Mouse (Mus musculus) lung, postnatal 10 days (tissue): ENCODE results near the gene Lamc3.

ENCODE experiments used
- DNase-seq: peaks from one replicate; pipeline ENCODE4 v3.0.0; 2021

Gene Lamc3

GRCm38 (mm10) chr2:31887030-31887429 is at the start of gene Lamc3:
Gene Lamc3, plus strand, starts transcription at chr2:31887291.
- peak; percentile 87 for DNase-seq

DNA sequence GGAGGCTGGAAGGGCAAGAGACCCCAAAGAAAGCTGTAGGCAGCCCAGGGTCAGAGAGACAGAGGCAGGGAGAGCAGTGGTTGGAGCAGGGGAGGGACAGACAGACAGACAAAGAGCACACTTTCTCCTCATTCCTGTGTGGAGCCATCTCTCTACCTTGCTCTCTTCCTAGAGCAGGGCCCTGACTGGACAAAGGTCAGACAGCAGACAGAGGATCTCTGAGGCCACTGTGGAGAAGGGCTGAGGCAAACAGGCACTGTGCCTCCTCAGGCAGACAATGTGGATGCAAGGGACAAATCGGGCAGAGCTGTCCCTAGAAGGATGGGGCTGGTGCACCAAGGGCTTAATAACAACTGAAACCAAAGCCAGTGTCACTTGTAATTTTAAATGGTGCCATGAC is 48.2 kb upstream of the Lamc3 start:
- no peak for DNase-seq

DNA sequence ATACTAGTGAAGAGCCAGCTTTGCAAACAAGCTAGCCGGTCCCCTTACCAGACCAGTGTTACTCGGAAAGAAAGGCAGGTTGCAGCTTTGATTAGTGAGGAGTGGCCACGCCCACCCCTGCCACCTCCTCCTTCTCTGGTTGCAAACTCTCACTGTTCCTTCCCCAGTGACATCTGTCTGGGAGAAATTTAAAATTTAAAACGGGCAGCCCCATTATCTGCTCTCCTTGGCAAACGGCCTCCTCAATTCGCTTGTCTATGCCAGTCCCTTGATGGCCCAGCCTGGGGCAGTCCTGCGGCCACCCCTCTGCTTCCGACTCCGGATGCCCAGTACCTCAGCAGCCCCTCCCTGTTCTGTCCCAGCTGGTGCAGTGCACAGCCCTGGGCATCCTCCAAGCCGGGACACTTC is 42.4 kb upstream of the Lamc3 start:
- no peak for DNase-seq

GRCm38 (mm10) chr2:31845512-31845895 is 41.6 kb upstream of the Lamc3 start:
- no peak for DNase-seq

DNA sequence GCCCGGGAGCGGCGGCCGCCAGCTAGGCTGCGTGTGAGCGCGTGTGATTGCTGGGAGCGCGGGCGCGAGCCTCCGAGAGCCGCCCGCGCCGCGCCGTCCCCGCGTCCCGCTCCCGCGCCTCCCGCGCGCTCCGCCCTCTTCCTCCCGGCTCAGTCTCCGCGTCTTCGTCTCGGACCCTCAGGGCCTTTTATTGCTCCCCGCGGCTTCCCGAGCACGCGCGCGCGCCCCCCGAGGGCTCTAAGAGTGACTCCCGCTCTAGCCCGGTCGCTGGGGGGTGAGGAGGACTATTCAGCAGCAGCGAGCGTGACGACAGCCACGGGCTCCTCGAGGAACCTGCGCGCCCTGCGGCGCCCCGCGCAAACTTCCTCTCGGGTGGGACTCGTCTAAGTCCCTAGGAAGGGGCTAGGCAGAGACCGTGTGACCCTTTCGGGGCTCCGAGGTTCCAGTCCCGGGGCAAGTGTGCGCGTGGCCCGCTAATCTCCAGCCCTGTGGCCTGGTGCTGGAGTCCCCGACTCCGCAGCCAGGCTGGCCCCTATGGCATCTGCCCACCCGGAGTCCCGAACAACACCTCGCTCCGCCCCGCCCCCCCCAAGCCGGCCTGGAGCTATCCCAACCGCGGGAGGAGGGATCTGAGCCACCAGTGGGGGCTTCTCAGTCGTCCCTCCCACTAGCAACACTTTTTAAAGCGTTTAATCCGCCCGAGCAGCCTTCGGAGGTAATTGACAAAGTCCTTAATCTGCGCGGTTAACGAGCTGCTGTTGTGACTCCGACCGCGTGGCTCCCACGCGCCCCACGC is 41.0 kb upstream of the Lamc3 start, which contains the start of gene Fibcd1:
Fibcd1 (minus strand) TSS at position 110 of the 796 bp plus-strand sequence.
- DNase-seq = peak; percentile 28

- DNase-seq = no peak
Measured at GRCm38 (mm10) chr2:31846692-31847660, 40.1 kb upstream of the Lamc3 start.

DNA sequence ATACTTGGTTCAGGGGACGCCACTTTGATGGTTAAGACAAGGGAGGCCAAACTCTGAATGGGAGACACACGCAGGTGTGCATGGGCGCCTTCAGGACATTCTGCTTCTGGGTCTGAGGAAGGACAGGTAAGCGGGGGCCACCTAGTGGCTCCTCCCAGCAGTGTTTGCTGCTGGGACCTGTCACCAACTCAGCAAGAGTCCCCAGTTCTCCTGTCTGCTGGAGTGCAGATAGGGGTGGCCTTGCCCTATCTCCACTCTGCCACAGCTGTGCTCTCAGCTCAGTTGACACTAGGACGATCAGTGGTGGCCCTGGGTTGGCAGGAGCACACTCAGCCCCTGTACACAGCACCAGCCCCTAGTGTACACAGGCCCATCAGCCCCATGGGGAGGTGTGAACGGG is 39.2 kb upstream of the Lamc3 start:
- peak; percentile 30 for DNase-seq

DNA sequence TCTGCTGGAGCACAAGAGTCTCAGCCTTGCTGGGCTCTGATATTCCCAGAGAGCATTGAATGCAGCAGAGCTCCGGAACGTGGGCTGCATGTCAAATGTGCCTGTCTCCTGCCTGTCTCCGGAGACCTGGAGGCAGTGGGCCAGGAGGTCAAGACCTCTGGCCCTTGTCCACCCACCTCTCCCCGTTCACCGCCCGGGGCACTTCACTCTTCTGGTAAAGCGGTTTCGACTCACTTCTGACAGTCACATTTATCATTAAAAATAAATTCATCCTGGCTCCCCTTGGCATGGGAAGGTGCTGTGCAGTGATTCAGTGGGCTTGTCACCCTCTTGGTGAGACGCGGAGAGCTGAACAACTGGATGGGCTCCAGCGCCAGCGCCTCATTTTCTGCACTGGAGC is 37.0 kb upstream of the Lamc3 start:
- DNase-seq = no peak

DNA sequence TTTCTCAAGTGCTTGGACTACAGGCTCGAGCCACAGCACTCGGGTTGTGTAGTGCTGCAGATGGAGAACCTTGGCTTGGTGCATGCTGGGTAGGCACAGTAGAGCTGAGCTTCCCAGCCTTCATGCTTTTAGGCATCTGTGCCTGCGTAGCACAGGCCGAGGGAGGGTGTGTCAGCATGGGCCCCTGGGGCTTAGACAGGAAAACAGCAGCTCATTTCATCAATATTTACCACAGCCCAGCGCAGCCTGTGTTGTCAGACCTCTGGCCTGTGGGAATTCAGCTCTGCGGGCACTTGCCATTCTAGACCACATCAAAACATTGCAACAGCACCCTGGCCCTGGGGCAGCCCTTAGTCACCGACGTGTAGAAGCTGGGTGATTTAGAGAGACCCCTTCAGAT is 31.1 kb upstream of the Lamc3 start:
- no peak for DNase-seq

- peak; percentile 70 for DNase-seq
Measured at GRCm38 (mm10) chr2:31857180-31857579, 29.9 kb upstream of the Lamc3 start.

DNA sequence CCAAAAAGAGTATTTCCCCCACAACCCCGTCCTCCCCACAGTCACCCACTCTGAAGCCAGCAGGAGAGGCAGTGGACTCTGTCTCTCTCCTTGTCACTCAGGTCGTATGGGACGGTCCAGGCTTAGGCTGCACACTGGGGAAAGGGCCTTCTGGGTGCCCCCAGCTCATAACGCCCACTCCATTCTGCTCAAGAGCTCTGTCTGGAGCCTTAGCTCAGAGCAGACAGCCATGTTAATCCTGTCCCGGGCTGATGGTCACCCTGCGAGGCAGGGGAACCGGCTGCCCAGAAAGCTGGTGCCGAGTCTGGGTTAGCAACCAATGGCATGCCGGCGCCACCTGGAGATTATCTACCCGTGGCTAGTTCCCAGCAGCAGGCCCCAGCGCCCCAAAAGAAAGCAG is 28.6 kb upstream of the Lamc3 start:
- no peak for DNase-seq

GRCm38 (mm10) chr2:31862919-31863318 is 24.2 kb upstream of the Lamc3 start:
- no peak for DNase-seq

DNA sequence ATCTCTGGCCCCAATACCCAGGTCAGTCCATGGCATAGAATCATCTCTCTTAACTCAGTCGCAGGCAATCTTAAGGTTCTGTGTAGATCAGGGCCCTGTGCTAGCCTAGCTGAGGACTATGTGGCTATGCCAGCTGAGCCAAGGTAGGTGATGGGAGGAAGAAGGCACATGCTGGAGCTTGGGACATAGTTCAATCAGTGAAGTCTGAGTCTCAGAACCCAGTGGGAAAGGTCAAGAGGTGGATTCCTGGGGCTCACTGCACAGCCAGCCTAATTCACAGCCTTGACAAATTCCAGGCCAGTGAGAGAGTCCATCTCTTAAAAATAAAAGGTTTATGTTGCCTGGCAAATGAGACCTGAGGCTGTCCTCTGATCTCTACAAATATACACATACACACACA is 23.3 kb upstream of the Lamc3 start:
- no peak for DNase-seq

DNA sequence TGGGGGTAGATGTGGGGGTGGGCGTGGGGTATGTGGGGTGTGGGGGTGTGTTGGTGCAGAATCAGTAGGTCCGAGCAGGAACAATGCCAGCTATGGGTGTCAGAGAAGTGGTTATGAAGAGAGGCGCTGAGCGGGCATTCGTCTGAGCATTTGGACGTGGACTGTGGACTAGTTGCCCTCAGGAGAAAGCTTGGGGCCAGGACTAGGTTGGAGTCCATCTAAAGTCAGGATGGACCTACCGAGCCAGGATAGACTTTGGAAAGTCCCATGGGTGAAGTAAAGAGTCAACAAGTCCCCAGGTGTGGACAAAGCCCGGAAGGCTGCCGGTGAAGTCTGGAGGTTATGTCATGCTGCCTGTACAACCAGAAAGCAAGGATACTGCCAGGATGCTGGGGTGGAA is 22.2 kb upstream of the Lamc3 start:
- no peak for DNase-seq

- DNase-seq = no peak
Measured at GRCm38 (mm10) chr2:31865322-31865721, 21.8 kb upstream of the Lamc3 start.

DNA sequence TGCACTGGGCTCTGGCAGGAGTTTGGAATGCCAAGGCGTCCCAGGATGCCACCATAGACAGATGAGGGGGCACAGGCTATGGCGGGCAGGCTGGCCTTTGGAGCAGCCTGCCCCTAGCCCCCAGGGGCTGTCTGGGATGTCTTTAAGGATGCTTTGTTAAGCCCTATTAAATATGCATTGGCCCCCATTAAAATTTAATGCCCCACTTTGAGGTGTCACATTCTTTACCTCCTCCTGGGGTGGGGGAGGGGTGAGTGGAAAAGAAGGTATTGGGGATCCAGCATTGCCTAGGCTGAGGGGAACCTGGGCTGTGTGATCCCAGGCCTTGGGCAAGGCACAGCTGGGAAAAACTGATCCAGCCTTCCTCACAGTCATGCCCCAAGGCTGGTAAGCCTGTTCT is 21.3 kb upstream of the Lamc3 start:
- DNase-seq = no peak

GRCm38 (mm10) chr2:31867773-31868537 is 19.1 kb upstream of the Lamc3 start:
- no peak for DNase-seq

DNA sequence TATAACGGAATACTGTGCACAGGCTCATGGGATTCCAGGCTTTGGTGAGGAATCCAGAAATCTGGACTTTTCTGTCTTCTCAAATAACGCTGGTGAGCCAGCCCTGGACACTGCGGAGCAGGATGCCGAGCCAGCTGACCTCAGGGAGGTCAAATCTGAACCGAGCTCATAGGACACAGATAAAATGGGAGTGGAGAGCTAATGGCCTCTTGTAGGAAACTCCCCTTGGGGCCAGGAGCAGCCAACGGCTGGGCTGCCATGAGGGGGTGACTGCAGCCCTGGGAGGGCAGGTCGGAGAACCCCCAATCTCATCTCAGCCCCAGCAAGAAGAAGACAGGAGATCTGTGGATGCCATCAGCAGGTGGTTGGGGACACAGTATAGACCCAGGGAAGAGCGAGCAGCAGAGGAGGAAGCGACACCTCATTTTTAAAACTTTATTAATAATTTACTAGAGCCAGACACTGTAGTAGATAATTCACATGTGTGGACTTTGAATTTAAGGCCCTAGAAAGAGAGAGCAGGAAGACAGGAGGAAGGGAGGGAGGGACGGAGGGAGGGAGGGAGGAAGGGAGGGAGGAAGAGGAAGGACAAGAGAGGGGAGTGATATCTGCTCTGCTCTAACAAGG is 18.4 kb upstream of the Lamc3 start:
- no peak for DNase-seq

- no peak for DNase-seq
Measured at GRCm38 (mm10) chr2:31869692-31870091, 17.4 kb upstream of the Lamc3 start.

GRCm38 (mm10) chr2:31870683-31871082 is 16.4 kb upstream of the Lamc3 start:
- no peak for DNase-seq

- no peak for DNase-seq
Measured at GRCm38 (mm10) chr2:31874290-31874855, 12.7 kb upstream of the Lamc3 start.

- no peak for DNase-seq
Measured at GRCm38 (mm10) chr2:31876446-31876845, 10.6 kb upstream of the Lamc3 start.
